Mouse (Mus musculus): ENCODE data around the gene Pdzrn4. TPM values are rescaled to one million over a fixed set of nuclear protein-coding genes. Genes with fewer than 3 reads are reported as not detected.

Gene Pdzrn4
- total and polyA plus RNA-seq, 2 experiments from 2014 or later: 14.6 to 23.0 TPM

- 98% methylated on average over 8 of the region's 8 CpGs for WGBS
These were observed 52.4 kb downstream of the Pdzrn4 start for GRCm38 (mm10) chr15:92449112-92449511.

GRCm38 (mm10) chr15:92452620-92453019 lies 55.9 kb downstream of the Pdzrn4 start:
- DNase-seq (ENCODE audit: low spot score): no peak
- no peak overlapping the region for H3K4me2 ChIP-seq (ENCODE audit: low read depth, low read length, poor library complexity, severe bottlenecking)
- no peaks in the 10 kb centered on the region for H3K27me3 ChIP-seq (ENCODE audit: insufficient read depth, low read length)
- TF ChIP-seq CTCF (IDR thresholded peaks at IDR 0.05): no peak
- H3K36me3 ChIP-seq (ENCODE audit: insufficient read depth, low read length): no peaks in the 10 kb centered on the region
- no peaks in the 10 kb centered on the region for H3K9me3 ChIP-seq (ENCODE audit: low read length)
- 73% methylated on average over 7 of the region's 7 CpGs for WGBS
- no peak overlapping the region for H3K9ac ChIP-seq (replicated peaks; ENCODE audit: low read length, poor library complexity, severe bottlenecking)
- 0 out of 2 replicates have a peak, but pooled peaks cover 3% of the 10 kb centered on the region for H3K4me1 ChIP-seq (ENCODE audit: insufficient read depth, low read length)
- H3K27ac ChIP-seq (ENCODE audit: low read depth, low read length): no peak overlapping the region
- no peak for ATAC-seq (ENCODE audit: low FRiP score)
- H3K4me3 ChIP-seq (ENCODE audit: low read depth, low read length): no peak overlapping the region

More at GRCm38 (mm10) chr15:92449112-92449511, 52.4 kb downstream of the Pdzrn4 start:
- H3K4me1 ChIP-seq (ENCODE audit: insufficient read depth, low read length): 0 out of 2 replicates have a peak, but pooled peaks cover 3% of the 10 kb centered on the region
- H3K4me3 ChIP-seq (ENCODE audit: low read depth, low read length): no peak overlapping the region
- no peak overlapping the region for H3K27ac ChIP-seq (ENCODE audit: low read depth, low read length)
- no peak for DNase-seq (ENCODE audit: low spot score)
- H3K36me3 ChIP-seq (ENCODE audit: insufficient read depth, low read length): no peaks in the 10 kb centered on the region
- no peaks in the 10 kb centered on the region for H3K27me3 ChIP-seq (ENCODE audit: insufficient read depth, low read length)
- no peak for TF ChIP-seq CTCF (IDR thresholded peaks at IDR 0.05)
- no peak for ATAC-seq (ENCODE audit: low FRiP score)
- H3K9ac ChIP-seq (replicated peaks; ENCODE audit: low read length, poor library complexity, severe bottlenecking): no peak overlapping the region
- H3K4me2 ChIP-seq (ENCODE audit: low read depth, low read length, poor library complexity, severe bottlenecking): no peak overlapping the region
- H3K9me3 ChIP-seq (ENCODE audit: low read length): no peaks in the 10 kb centered on the region

- 90% methylated on average over 6 of the region's 6 CpGs for WGBS
- no peak for DNase-seq (ENCODE audit: low spot score)
- ATAC-seq (ENCODE audit: low FRiP score): no peak
- no peak overlapping the region for H3K4me3 ChIP-seq (ENCODE audit: low read depth, low read length)
- H3K4me1 ChIP-seq (ENCODE audit: insufficient read depth, low read length): no peaks in the 10 kb centered on the region
- H3K9me3 ChIP-seq (ENCODE audit: low read length): no peaks in the 10 kb centered on the region
- no peak overlapping the region for H3K4me2 ChIP-seq (ENCODE audit: low read depth, low read length, poor library complexity, severe bottlenecking)
- H3K27ac ChIP-seq (ENCODE audit: low read depth, low read length): no peak overlapping the region
- no peaks in the 10 kb centered on the region for H3K36me3 ChIP-seq (ENCODE audit: insufficient read depth, low read length)
- no peak overlapping the region for H3K9ac ChIP-seq (replicated peaks; ENCODE audit: low read length, poor library complexity, severe bottlenecking)
- no peak for TF ChIP-seq CTCF (IDR thresholded peaks at IDR 0.05)
- H3K27me3 ChIP-seq (ENCODE audit: insufficient read depth, low read length): no peaks in the 10 kb centered on the region
These were observed 85.5 kb downstream of the Pdzrn4 start for GRCm38 (mm10) chr15:92482198-92482597.

GRCm38 (mm10) chr15:92491376-92491775 lies 94.7 kb downstream of the Pdzrn4 start:
- no peaks in the 10 kb centered on the region for H3K4me1 ChIP-seq (ENCODE audit: insufficient read depth, low read length)
- H3K4me2 ChIP-seq (ENCODE audit: low read depth, low read length, poor library complexity, severe bottlenecking): no peak overlapping the region
- H3K9ac ChIP-seq (replicated peaks; ENCODE audit: low read length, poor library complexity, severe bottlenecking): no peak overlapping the region
- H3K27me3 ChIP-seq (ENCODE audit: insufficient read depth, low read length): no peaks in the 10 kb centered on the region
- DNase-seq (ENCODE audit: low spot score) (no peak), ATAC-seq (ENCODE audit: low FRiP score) (no peak)
- no peaks in the 10 kb centered on the region for H3K36me3 ChIP-seq (ENCODE audit: insufficient read depth, low read length)
- no peaks in the 10 kb centered on the region for H3K9me3 ChIP-seq (ENCODE audit: low read length)
- no peak overlapping the region for H3K27ac ChIP-seq (ENCODE audit: low read depth, low read length)
- no peak overlapping the region for H3K4me3 ChIP-seq (ENCODE audit: low read depth, low read length)
- TF ChIP-seq CTCF (IDR thresholded peaks at IDR 0.05): no peak
- WGBS: 93% methylated on average over 3 of the region's 3 CpGs

- Histone ChIP-seq H3K4me3 (ENCODE audit: low read depth, low read length) (no peak overlapping the region), H3K9ac (replicated peaks; ENCODE audit: low read length, poor library complexity, severe bottlenecking) (no peak overlapping the region), H3K4me2 (ENCODE audit: low read depth, low read length, poor library complexity, severe bottlenecking) (no peak overlapping the region), H3K36me3 (ENCODE audit: insufficient read depth, low read length) (no peaks in the 10 kb centered on the region), H3K27me3 (ENCODE audit: insufficient read depth, low read length) (no peaks in the 10 kb centered on the region), H3K9me3 (ENCODE audit: low read length) (no peaks in the 10 kb centered on the region), H3K4me1 (ENCODE audit: insufficient read depth, low read length) (no peaks in the 10 kb centered on the region), H3K27ac (ENCODE audit: low read depth, low read length) (no peak overlapping the region)
- no peak for TF ChIP-seq CTCF (IDR thresholded peaks at IDR 0.05)
- 43% methylated on average over 12 of the region's 12 CpGs for WGBS
- DNase-seq (ENCODE audit: low spot score) (no peak), ATAC-seq (ENCODE audit: low FRiP score) (no peak)
These were observed 98.9 kb downstream of the Pdzrn4 start for GRCm38 (mm10) chr15:92495465-92496174.

- H3K4me2 ChIP-seq (ENCODE audit: low read depth, low read length, poor library complexity, severe bottlenecking): no peak overlapping the region
- no peak for DNase-seq (ENCODE audit: low spot score)
- no peak for ATAC-seq (ENCODE audit: low FRiP score)
- WGBS: 40% methylated on average over 9 of the region's 9 CpGs
- no peaks in the 10 kb centered on the region for H3K27me3 ChIP-seq (ENCODE audit: insufficient read depth, low read length)
- H3K27ac ChIP-seq (ENCODE audit: low read depth, low read length): no peak overlapping the region
- no peak for TF ChIP-seq CTCF (IDR thresholded peaks at IDR 0.05)
- H3K4me1 ChIP-seq (ENCODE audit: insufficient read depth, low read length): no peaks in the 10 kb centered on the region
- no peaks in the 10 kb centered on the region for H3K9me3 ChIP-seq (ENCODE audit: low read length)
- H3K36me3 ChIP-seq (ENCODE audit: insufficient read depth, low read length): no peaks in the 10 kb centered on the region
- no peak overlapping the region for H3K9ac ChIP-seq (replicated peaks; ENCODE audit: low read length, poor library complexity, severe bottlenecking)
- H3K4me3 ChIP-seq (ENCODE audit: low read depth, low read length): no peak overlapping the region
These were observed 103.7 kb downstream of the Pdzrn4 start for GRCm38 (mm10) chr15:92500276-92500838.

All from midbrain, postnatal 0 days (tissue).